Mouse (Mus musculus) layer of hippocampus, postnatal 14 days (tissue): Measurements from ENCODE around the gene Macrod2. TPM values are rescaled to one million over a fixed set of nuclear protein-coding genes. Genes with fewer than 3 reads are reported as not detected.

Experiments used
- DNase-seq, 2 experiments: peaks; one replicate each; pipeline ENCODE4 v3.0.0; 2021 to 2022; ENCODE audit warnings: low spot score in 2 of 2, mixed read lengths in 1 of 2
- total RNA-seq, 2 experiments: library from RNA; stranded (reverse); gene quantifications; 2 replicates each; pipeline ENCODE4 v1.2.3; 2021

The Macrod2 gene
- total RNA-seq, 2 experiments from 2014 or later = 48.7 to 54.6 TPM

DNA sequence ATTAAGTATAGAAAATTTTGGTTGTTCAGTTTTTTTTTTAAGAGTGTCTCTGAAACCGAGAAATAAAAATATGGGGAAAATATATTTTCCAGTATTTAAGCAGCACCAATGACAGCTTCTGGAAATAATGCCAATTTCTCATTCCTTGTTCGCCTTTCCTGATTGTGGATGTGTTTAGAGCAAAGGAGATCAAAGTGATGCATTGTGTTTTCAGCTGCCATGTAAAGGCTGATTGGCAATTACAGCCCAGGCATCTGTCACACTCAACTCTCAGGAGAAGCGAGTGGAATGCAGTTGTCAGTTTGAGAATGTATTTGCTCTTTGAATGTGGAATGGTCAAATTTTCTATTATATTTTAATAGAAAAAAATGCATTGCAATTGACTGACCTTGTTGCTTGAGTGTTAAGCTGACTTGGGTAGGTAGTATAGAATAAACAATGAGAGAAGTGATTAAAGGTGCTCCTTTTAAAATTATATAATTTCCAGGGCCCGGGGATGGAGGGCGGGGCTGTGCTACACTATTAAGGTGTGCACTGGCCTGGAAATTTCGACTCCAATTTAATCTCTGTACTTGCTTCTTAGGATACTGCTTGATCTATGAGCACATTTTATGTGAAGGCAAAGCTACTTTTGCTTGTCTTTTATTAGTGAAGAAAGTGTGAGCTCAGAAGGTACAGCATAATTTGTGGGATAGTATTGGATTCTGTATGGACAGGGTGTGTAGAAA is 629.4 kb downstream of the Macrod2 start:
- no peak for DNase-seq

DNA sequence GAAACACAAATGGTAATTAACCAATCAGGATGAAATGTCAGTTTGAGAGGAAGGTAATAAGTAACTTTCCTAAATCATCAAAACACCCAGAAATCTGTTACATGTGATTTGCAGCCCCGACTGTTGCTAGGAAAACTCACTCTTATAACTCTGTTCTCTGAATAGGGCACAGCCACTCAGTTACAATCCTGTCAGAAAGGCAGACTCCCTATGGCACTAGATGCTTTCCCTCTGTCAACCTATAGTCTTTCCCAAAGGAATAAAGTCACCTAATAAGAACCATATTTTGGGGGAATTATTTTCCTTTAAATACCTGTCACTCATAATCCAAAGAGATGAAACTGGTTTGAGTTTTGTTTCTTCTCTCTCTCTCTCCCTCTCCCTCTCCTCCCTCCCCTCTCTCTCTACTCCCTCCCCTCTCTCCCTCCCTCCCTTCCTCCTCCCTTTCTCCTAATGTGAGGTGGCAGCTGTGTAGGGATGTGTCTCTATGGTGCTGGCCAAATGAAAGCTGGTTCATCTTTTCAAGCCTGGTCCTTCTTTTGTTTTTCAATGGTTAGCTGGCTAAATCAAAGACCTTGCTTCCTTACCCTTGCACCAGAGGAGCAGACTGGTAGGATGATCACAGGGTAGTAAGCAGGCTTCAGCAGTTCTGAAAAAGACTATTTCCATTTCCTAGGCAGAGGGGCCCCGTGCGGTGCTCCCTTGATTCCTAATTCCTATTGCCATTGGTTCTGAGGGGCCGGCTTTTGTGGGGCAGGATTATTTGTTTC is 661.8 kb downstream of the Macrod2 start:
- DNase-seq = no peak

DNA sequence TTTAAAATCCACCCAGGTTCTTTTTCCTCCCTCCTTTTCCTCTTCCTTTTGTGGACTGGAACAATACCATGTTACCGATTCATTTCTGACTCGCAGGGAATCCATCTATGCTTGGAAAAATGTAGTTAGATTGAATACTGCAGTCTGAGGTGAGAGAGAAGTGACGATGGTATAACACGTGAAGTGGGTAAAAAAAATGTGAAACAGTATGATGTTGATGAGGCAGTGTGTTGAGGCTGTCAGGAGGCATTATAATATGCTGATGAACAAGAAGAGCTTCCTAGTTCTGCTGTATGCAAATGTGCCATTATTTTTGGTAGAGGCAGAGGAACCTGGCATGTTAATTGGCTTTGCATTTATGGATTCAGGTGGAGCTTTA is 662.3 kb downstream of the Macrod2 start:
- no peak for DNase-seq

DNA sequence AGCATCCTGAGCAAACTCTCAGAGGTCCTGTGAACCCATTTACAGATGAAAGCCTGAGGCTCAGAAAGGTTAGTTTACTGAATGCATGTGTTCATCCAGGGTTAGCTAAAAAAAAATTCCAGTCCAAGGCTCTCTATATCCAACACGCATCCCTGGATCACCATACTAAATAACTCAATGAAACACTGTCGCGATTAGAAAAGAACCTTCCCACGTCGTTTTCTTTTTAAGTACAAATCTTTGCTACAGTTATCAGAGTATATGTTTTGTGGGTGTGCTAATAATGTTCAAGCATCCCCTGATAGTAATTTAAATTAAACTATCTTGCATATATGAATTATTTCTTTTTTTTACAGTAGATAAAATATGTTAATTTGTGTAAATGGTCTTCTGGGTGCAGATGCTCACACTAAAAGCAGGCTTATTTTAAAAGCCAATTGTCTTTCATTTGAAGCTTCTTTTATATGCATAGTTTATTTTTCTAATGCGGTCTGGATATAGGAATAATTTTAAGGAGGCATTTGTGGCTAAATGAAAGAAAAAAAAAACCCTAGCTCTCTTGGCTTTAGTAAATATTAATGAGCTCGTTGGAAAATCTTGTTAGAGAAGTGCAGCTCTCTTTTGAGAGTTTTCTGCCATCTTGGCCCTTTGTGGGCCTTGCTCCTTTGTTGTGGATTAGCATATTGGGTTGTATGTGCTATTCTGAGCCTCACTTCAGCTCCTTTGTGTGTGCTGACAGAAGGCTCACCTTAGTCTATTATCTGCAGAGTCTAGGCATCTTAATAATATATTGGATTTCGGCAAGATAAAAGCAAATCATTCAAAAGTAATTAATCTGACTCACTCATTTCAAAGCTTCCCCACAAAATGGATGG is 679.1 kb downstream of the Macrod2 start:
- no peak for DNase-seq

DNA sequence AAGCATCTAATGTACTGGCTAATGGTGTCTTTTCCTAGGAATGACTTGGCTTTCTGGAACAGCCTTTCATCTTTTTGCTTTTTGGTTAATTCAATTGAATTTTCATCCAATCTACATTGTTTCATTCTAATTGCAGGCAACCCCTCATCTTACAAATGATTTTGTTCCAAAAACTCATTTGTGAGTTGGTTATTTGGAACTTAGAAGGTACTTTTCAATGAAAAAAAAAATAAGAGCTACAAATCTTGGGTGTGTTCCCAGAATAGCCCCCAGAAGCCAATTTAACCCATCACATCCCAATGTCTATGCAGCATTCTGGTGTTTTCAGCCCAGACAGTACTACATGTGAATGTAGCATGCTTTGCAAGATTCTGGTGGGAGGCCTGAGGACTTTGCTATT is 683.1 kb downstream of the Macrod2 start:
- peak in 1 of 2 experiments; percentile 26 for DNase-seq

DNA sequence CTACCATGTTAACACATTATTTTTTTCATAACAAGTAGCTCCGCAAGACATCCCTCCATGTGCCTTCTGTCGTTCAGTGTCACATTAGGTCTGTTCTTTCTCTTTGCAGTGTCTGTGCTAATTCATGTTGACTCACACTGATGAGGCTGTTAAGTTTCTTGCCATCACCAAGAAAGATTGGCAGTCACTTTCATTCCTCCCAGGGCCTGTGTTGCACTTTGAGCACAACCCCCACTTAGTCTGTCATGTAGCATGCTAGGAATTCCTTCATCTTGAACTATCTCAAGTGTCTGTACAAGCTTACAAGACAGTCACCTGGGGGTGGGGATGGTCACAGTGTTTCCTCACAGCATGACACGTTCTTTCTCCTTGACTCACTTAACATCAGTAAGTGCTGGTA is 696.2 kb downstream of the Macrod2 start:
- DNase-seq = peak in 1 of 2 experiments; percentile 5

DNA sequence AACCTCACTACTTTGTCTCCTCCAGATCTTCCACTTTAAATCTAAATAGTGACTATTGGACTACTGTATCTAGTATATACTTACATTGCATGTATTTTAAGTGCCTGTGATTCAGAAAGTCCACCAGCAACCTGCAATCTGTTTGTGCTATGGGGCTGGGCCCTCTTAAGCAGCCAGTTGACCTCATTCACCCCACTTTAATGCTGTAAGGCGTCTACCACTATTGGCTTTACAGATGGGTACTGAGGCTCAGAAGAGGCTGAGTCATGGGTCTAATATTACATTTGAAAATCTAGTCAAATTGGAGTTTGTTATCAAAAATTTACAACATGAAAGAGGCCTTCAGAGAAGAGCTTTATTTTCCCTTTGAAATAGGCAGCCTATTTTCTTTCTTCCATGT is 722.5 kb downstream of the Macrod2 start:
- DNase-seq = no peak

DNA sequence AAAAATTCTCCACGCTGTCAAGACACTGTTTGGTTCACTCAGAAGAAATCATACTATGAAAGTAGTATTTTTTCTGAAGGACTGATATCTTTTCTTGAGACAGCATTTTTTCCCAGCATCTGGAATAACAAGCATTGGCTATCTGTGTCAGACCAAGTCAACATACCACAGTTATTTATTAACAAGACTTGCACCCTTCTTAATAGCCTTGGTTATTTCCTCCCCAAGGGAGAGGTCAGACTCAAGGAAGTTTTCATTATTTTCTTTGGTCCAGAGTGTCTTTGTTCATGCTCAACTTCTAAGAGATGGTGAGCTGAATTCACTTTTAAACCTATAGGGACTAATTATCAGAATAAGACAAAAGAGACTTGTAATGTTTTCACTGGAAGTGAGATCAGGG is 728.8 kb downstream of the Macrod2 start:
- DNase-seq = no peak

DNA sequence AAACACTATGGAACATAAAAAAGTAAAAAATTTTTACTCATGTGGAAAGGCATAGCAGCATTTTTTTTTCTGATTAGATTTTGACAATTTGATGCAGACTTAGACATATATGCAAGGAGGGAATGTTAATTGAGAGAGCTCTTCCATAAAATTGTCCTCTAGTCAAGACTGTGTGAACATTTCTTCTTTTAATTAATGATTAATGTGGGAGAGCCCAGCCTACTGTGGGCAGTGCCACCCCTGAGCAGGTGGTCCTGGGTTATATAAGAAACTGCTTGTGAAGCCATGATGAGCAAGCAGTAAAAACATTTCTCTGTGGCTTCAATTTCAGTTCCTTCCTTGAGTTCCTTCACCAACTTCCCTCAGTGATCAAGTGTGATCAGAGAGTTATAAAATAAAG is 730.5 kb downstream of the Macrod2 start:
- no peak for DNase-seq

DNA sequence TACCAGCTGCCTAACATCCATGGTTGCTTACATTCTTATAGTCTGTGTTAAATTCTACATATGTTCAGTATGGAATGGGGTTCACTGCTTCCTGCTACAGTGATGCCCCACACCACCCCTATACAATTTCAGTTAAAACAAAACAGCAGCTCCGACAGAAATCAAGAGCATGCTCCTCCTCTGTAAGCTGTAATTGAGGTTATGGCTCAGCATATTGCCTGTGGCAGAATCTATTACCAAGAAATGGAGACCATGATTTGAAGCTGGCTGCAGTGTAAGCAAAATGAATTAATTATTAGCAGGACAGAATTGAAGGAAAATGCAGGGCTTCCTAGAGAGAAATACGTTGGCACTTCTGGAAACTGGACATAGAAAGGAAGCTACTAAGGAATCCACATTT is 747.2 kb downstream of the Macrod2 start:
- no peak for DNase-seq

DNA sequence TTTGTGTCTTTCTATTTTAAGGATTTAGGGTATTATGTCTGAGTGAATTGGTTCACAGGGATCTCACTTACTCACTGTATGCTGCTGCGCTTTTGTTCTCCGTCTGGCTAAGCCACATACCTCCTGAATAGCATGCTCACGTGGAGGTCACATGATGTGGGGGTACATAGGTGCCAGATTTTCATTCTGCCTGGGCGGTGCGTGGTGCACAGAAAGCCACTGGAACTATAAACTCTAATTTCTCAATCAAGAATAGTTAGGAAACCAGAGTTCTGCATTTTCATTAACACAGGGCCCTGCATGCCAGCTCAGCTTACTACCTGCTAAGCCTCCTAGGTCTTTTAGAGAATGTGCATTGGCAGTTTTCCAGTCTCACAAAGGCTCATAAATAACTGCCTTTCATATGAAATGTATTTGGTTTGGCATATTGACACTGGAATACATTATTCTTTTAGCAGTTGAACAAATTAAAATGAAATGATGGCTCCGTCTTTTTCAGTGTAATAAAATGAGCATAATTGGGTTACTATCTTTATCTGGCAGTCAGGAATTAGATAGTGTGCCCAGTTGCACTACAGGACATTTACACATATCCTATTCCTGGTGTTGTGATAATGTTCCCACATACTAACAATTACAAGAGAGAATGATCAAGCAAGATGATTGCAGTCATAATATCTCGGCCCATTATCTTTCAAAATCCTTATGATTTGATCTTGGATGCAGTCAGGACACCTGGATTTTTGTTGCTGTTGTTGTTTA is 757.1 kb downstream of the Macrod2 start:
- DNase-seq = peak in 1 of 2 experiments; percentile 14

DNA sequence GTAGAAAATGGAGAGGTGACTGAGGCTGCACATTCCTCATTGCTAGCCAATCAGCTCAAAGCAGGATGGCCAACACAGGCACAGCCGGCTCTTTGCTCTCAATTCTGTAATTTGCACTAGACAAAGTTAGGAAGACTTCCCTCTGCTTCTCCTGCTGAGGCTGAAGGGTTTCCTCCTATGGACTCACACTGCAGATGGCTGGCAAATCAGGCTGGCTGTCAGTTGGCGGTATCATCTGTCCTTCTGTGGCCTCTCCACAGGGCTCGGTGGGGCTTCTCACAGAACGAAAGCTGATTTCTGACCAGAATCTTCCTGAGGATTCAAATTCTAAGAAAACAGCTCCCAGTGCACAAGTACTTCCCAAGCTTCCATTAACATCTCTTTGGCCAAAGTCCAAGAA is 760.9 kb downstream of the Macrod2 start:
- no peak for DNase-seq

DNA sequence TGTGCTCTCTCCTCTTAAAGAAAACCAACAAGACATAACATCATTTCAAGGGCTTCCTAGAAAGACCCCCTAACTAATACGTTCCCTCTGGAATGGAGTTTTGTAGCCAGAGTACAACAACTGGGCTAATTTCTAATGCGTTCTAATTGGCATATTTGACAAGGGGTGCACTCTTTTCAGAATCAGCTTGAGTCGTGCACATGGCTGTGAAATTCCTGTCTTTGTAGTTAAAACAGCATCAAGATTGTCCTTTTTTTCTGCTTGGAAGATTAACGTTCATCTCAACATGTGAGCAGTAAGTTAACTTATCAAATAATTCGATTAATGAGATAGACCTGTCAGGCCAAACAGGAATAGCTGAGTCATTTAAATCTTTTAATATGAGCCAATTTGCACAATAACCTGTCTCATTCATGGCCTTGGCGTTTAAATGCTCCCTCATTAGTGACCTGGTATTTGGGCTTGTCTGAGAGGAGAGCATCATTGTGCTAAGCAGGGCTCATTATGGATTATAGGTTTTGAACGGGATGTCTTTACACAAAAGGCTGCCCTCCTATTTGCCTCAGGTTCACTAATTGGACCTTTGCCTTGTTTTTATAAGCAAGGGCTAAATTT is 762.0 kb downstream of the Macrod2 start:
- DNase-seq = no peak

DNA sequence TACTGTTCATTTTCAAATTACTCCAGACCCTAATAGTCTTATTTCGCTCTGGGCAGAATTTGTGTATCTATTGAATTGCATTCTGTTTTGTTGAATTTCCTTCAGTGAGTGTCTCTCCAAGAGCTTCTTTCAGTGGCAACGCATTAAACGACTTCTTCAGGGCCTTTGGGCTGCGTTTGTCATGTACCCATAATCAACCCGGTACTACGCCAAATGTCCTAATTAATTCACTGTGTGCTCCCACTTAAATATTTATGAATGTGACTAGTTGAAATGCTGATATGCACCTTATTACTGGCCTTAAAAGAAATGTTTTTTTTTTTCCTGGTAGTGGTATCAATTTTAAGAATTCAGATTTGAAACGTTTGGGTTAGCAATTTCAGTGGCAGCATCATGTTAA is 763.1 kb downstream of the Macrod2 start:
- no peak for DNase-seq

DNA sequence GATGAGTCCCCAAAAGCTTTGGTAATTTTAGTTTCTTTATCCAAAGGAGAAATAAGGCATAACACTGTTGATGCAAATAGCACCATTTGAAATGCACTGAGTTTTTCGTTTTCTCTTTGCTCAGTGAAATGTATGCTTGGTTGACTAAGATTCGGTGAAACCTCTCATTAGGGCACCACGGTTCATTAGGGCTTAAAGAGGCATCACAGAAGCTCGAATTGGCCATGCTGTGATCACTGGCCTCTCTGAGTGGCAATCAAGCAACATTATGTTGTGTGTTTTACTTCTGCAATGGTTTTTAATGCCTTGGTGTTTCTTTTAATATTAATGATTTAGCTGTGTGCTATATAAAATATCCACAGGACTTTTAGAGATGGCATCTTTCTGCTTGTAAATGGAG is 768.8 kb downstream of the Macrod2 start:
- no peak for DNase-seq

DNA sequence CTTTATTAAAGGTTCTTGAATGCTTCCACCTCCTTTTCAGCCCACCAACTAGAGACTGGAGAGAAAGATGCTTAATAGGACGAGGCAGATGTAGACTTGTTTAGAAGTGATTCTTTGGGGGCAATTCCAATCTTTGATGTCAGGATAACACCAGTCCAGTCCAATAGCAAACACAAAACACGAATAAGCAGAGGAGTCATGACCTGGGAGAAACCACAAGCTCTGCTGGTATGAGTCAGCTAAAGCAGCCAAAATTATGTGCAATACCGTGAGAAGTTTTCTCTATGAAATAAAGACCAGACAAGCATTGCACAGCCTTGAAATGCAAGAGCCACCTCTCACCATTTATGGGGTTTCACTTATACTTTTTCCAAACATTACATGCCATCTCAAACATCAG is 774.5 kb downstream of the Macrod2 start:
- no peak for DNase-seq

DNA sequence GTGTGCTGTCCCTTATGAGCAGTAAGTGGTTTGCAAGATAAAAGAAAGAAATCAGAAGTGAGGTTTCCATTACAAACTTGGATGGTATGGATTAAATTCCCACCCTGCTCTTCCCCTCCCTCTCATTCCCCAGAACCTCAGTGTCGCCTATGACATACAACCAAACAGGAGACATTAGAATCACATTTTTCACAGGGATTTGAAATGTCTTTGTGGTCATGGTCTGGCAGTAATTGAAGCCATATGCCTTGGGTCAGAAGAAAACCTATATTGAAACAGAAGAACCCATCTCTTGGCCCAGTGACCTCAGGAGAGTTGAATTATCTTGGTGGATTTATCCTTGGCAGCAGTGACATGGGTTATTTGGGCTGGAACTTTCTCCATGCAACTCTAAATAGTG is 778.1 kb downstream of the Macrod2 start:
- no peak for DNase-seq

DNA sequence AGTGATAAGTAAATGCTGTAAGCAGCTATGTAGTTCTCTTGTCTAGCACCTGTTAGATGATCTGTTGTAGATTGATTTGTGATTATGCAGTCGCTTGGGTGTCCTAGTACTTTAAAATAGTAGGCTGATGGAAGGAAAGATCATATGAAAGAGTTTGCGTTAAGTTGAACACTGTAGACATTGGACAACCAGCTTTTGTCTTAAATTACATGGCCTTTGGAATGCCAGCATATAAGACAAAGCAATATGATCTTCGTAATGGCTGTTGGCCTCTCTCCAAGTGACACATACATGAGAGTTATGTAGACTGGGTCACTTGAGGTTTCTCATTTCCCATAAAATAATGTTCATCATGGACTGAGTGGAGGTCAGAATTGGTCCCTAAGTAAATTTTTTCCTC is 778.5 kb downstream of the Macrod2 start:
- no peak for DNase-seq

DNA sequence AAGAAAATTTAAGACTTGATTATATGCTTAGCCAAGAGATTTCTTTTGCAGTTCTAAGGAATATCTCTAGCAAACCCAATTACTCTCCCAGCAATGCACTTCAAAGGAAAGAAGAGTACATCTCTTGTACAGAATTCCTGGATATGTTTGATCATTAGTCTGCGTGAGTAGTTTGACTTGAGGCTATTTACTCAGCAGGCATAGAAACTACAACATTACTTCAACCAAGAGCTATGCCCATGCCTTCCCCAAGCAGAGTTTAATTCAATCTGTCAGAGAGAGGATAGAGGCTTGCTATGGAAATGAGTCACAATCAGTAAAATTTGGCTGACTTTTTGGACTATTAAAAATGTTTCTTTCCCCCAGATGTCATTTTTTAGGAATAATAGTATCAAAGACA is 785.5 kb downstream of the Macrod2 start:
- peak in 1 of 2 experiments; percentile 8 for DNase-seq

DNA sequence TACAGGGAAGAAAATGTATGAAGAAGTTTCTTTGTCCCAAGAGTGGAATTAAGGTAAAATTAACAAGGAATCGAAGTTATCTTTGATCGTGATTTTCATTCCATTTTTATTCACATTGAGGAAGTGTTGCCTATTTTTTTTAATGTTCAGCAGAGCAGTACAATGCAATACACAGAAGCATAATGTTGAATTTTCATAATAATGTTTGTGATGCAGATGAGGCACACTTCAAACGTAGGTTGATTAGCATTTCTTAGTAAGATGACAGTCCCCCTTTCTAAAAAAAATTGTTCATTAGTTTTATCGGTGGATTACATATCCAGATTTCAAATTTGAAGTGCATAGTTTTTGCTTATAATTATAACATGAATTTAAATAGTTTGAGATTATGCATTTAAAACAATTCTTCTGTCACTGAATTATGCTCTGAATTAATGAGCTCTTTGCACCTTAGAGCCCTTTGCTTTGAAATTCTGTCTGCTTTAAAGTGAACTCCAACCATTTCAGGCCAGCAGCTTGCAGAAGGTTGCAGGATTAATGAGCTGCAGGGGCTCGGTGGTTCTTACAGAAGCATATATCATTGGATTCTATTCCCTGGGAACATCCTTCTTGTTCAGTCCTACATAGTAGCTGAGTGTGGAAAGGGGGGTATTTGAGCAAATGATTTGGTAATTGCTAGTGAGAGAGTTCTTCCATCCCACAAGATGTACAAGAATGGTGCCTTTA is 787.1 kb downstream of the Macrod2 start:
- DNase-seq = no peak
